Mouse (Mus musculus) megakaryocyte, adult 5-6 weeks (primary cell): ENCODE results near the gene Adora2b. TPM values are rescaled to one million over a fixed set of nuclear protein-coding genes. Genes with fewer than 3 reads are reported as not detected.

Experiments
- ATAC-seq: 2 replicates; pipeline ENCODE4 v1.8.0; 2016; ENCODE audit warnings: mild to moderate bottlenecking, inconsistent platforms; ENCODE audit not compliant: poor library complexity, severe bottlenecking
- total RNA-seq, 2 experiments: library from RNA; stranded (forward) in 1 of 2; stranded (reverse) in 1 of 2; fragments of 153-499, 151-499 nt in 1 of 2; fragments of 221-1000, 200-1000 nt in 1 of 2; gene quantifications; 2 replicates each; pipeline versions ENCODE4 v1.2.3 to v1.2.4; 2015 to 2017

Adora2b gene
- 18.2 and 23.1 TPM in 2 replicates for total RNA-seq (2015)
- 16.7 and 17.1 TPM in 2 replicates for total RNA-seq (2017)

- peak; percentile 58 for ATAC-seq
Measured at GRCm38 (mm10) chr11:62248401-62249244, at the start of gene Adora2b. TSS of gene Adora2b (plus strand) at chr11:62248984.

GRCm38 (mm10) chr11:62200901-62201512, 47.8 kb upstream of the Adora2b start:
- ATAC-seq: no peak

- ATAC-seq: no peak
Measured at GRCm38 (mm10) chr11:62202645-62203044, 46.1 kb upstream of the Adora2b start.

GRCm38 (mm10) chr11:62209111-62209510, 39.7 kb upstream of the Adora2b start:
- no peak for ATAC-seq

GRCm38 (mm10) chr11:62209891-62210290, 38.9 kb upstream of the Adora2b start:
- ATAC-seq: no peak

- ATAC-seq: no peak
Measured at GRCm38 (mm10) chr11:62213384-62213989, 35.3 kb upstream of the Adora2b start.

- no peak for ATAC-seq
Measured at GRCm38 (mm10) chr11:62215107-62215506, 33.7 kb upstream of the Adora2b start.

GRCm38 (mm10) chr11:62217751-62218150, 31.0 kb upstream of the Adora2b start:
- peak; percentile 33; the same call in 1 of the 2 replicates for ATAC-seq

GRCm38 (mm10) chr11:62220756-62221510, 27.9 kb upstream of the Adora2b start:
- ATAC-seq: peak; percentile 68

GRCm38 (mm10) chr11:62223416-62223815, 25.4 kb upstream of the Adora2b start:
- ATAC-seq: 0 out of 2 replicates have a peak, but pooled peaks have one; percentile 23

- peak; percentile 95 for ATAC-seq
Measured at GRCm38 (mm10) chr11:62223962-62224361, 24.8 kb upstream of the Adora2b start.

- ATAC-seq: no peak
Measured at GRCm38 (mm10) chr11:62224797-62225196, 24.0 kb upstream of the Adora2b start.

GRCm38 (mm10) chr11:62240631-62241261, 8.0 kb upstream of the Adora2b start:
- peak; percentile 83 for ATAC-seq

- no peak for ATAC-seq
Measured at GRCm38 (mm10) chr11:62243871-62244270, 4.9 kb upstream of the Adora2b start.

- no peak for ATAC-seq
Measured at GRCm38 (mm10) chr11:62244471-62244870, 4.3 kb upstream of the Adora2b start.

- no peak for ATAC-seq
Measured at GRCm38 (mm10) chr11:62247759-62248400, 904 bp upstream of the Adora2b start.

GRCm38 (mm10) chr11:62249266-62250037, 668 bp downstream of the Adora2b start:
- peak; percentile 22; the same call in 1 of the 2 replicates for ATAC-seq

GRCm38 (mm10) chr11:62251047-62251446, 2.3 kb downstream of the Adora2b start:
- peak; percentile 67 for ATAC-seq

GRCm38 (mm10) chr11:62253380-62253779, 4.6 kb downstream of the Adora2b start:
- no peak for ATAC-seq
